Mouse (Mus musculus) stomach, embryonic 16.5 days (tissue): ENCODE data around the gene Rassf4. TPM values are rescaled to one million over a fixed set of nuclear protein-coding genes. Genes with fewer than 3 reads are reported as not detected.
A peak's percentile ranks its signal among the peaks of the same experiment; 100 is the strongest.

Experiments
- ATAC-seq: fragments of 200-750 bp; cut with Nextera tagmentation; 2 replicates; pipeline ENCODE4 v1.8.0; 2017; ENCODE audit warnings: moderate number of reproducible peaks, moderate TSS enrichment; ENCODE audit not compliant: insufficient read depth, low FRiP score
- H3K27ac ChIP-seq: fragments of 300-500 bp; sonication (generic); 2 replicates; pipeline ENCODE4 v1.5.1; 2014; ENCODE audit warnings: low read length
- H3K27me3 ChIP-seq: fragments of 300-500 bp; sonication (generic); 2 replicates; pipeline ENCODE4 v1.6.1; 2014; ENCODE audit warnings: low read length, control low read depth, mixed read lengths; ENCODE audit not compliant: control insufficient read depth, insufficient read depth
- H3K36me3 ChIP-seq: fragments of 300-500 bp; sonication (generic); 2 replicates; pipeline ENCODE4 v1.6.1; 2014; ENCODE audit warnings: low read length; ENCODE audit not compliant: control insufficient read depth, insufficient read depth
- H3K4me1 ChIP-seq: fragments of 300-500 bp; sonication (generic); 2 replicates; pipeline ENCODE4 v1.6.1; 2014; ENCODE audit warnings: low read length, control low read depth, mixed read lengths; ENCODE audit not compliant: control insufficient read depth, insufficient read depth
- H3K4me2 ChIP-seq: fragments of 300-500 bp; sonication (generic); 2 replicates; pipeline ENCODE4 v1.6.1; 2014; ENCODE audit warnings: low read depth, low read length, mixed read lengths
- H3K4me3 ChIP-seq: fragments of 300-500 bp; sonication (generic); replicated peaks from 2 replicates; pipeline ENCODE4 v1.5.1; 2014; ENCODE audit warnings: mild to moderate bottlenecking, low read length
- H3K9ac ChIP-seq: fragments of 300-500 bp; sonication (generic); 2 replicates; pipeline ENCODE4 v1.6.1; 2014; ENCODE audit warnings: low read length
- H3K9me3 ChIP-seq: fragments of 300-500 bp; sonication (generic); replicated peaks from 2 replicates; pipeline ENCODE4 v1.6.1; 2016; ENCODE audit warnings: low read length, control low read depth; ENCODE audit not compliant: control insufficient read depth
- WGBS: fragments of 180-500 bp; shearing (Covaris S2); extraction: QIAGEN DNeasy Blood & Tissue Kit; methylation state at CpG from one replicate; pipeline ENCODE4 v1.1.7; 2014; 5-methylcytosine and 5-hydroxymethylcytosine counted together
- polyA plus RNA-seq: library from polyadenylated mRNA; unstranded; fragments of >200 nt; fragmentation: Nextera tagmentation; extraction: Ambion mirVana; gene quantifications from 2 replicates; pipeline ENCODE4 v1.2.1, GENCODE M21; 2015

Rassf4 gene
- polyA plus RNA-seq, 1 experiment from 2014 or later = 10.3 TPM

GRCm38 (mm10) chr6:116649811-116650210, 23.9 kb downstream of the Rassf4 start:
- no peaks in the 10 kb centered on the region for H3K9me3 ChIP-seq
- no peak overlapping the region for H3K4me3 ChIP-seq
- 68% methylated on average over 7 of the region's 7 CpGs for WGBS
- no peak overlapping the region for H3K4me2 ChIP-seq
- H3K36me3 ChIP-seq = no peaks in the 10 kb centered on the region
- peaks cover 14% of the 10 kb centered on the region for H3K4me1 ChIP-seq
- peak overlapping the region; percentile 83 for H3K27ac ChIP-seq
- 0 out of 2 replicates have a peak, but pooled peaks have one; percentile 21 for ATAC-seq
- 0 out of 2 replicates have a peak overlapping the region, but pooled peaks have one; percentile 8 for H3K9ac ChIP-seq
- H3K27me3 ChIP-seq = no peaks in the 10 kb centered on the region

DNA sequence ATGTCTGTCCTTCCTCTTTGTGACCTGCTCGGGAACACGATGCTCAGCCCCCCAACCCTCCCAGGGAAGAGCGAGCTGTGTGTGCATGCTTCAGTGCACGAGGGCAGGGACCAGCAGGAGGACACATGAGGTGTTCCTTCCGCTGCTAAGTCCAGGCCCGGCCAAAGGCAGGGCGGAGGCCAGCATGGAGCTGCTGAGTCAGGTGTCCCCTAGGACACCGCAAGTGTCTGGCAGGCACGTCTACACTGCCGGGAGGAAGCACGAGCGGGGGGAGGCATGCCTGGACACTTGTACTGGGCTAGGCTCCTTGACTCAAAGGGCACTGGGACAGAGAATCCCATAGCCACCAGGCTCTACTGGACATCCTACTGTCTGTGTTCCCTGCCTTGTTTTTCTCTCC, 26.0 kb downstream of the Rassf4 start:
- ATAC-seq = peak; percentile 27; the same call in 1 of the 2 replicates
- H3K9me3 ChIP-seq = no peaks in the 10 kb centered on the region
- H3K4me3 ChIP-seq = no peak overlapping the region
- no peak overlapping the region for H3K9ac ChIP-seq
- 78% methylated on average over 12 of the region's 12 CpGs for WGBS
- H3K4me2 ChIP-seq = no peak overlapping the region
- peaks cover 14% of the 10 kb centered on the region for H3K4me1 ChIP-seq
- H3K36me3 ChIP-seq = no peaks in the 10 kb centered on the region
- H3K27me3 ChIP-seq = no peaks in the 10 kb centered on the region
- no peak overlapping the region for H3K27ac ChIP-seq

DNA sequence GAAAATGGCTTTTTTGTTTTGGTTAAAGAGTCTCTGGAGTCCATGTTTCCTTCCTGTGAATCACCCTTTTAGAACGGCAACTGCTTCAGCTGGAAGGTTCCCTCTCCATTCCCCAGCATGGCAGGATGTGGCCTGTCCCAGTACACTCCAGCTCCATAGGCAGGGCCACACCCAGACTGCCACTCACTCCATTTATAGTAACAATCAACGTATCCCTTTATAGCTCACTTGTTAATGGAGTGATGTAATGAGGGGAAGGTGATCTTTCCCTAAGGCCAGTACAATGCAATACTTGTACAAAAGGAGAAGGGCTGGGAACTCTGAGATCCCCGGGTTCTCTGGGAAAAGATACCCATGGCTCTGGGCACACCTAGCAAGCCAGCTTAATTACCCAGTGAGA, 29.4 kb downstream of the Rassf4 start:
- H3K27me3 ChIP-seq = no peaks in the 10 kb centered on the region
- peak overlapping the region; percentile 36; the same call in 1 of the 2 replicates for H3K27ac ChIP-seq
- ATAC-seq = peak; percentile 82; the same call in 1 of the 2 replicates
- no peak overlapping the region for H3K4me3 ChIP-seq
- no peak overlapping the region for H3K9ac ChIP-seq
- H3K4me2 ChIP-seq = no peak overlapping the region
- WGBS = 51% methylated on average over 3 of the region's 3 CpGs
- H3K4me1 ChIP-seq = no peaks in the 10 kb centered on the region
- H3K9me3 ChIP-seq = no peaks in the 10 kb centered on the region
- no peaks in the 10 kb centered on the region for H3K36me3 ChIP-seq

GRCm38 (mm10) chr6:116643881-116644280, 29.9 kb downstream of the Rassf4 start:
- Histone ChIP-seq H3K4me2 (no peak overlapping the region), H3K4me1 (no peaks in the 10 kb centered on the region), H3K27me3 (no peaks in the 10 kb centered on the region), H3K36me3 (no peaks in the 10 kb centered on the region), H3K4me3 (no peak overlapping the region), H3K9ac (no peak overlapping the region), H3K9me3 (no peaks in the 10 kb centered on the region), H3K27ac (peak overlapping the region; percentile 36; the same call in 1 of the 2 replicates)
- WGBS = 50% methylated on average over 4 of the region's 4 CpGs
- no peak for ATAC-seq

GRCm38 (mm10) chr6:116642942-116643341, 30.8 kb downstream of the Rassf4 start:
- H3K4me3 ChIP-seq = no peak overlapping the region
- H3K9me3 ChIP-seq = no peaks in the 10 kb centered on the region
- H3K27ac ChIP-seq = no peak overlapping the region
- no peak overlapping the region for H3K4me2 ChIP-seq
- 81% methylated on average over 11 of the region's 11 CpGs for WGBS
- no peaks in the 10 kb centered on the region for H3K27me3 ChIP-seq
- no peaks in the 10 kb centered on the region for H3K4me1 ChIP-seq
- no peaks in the 10 kb centered on the region for H3K36me3 ChIP-seq
- H3K9ac ChIP-seq = no peak overlapping the region
- no peak for ATAC-seq

DNA sequence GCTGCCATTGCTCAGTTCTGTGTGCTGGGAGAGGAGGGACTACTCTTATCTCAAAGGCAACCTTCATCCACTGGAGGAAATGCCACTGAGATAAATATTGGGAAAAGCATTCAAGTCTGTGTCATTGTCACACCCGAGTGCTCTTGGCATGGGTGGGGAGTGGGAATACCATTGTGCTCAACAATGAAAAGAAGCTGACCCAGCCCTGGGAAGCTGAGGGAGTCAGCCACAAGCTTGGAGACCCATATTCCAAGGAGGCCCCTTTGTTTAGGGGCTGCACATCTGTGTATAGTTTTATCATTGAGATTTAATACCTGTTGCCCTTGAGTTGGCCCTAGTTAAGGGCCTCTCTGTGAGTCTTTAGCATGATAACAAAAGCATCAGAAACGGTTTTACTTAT, 34.1 kb downstream of the Rassf4 start:
- ATAC-seq = no peak
- H3K27ac ChIP-seq = no peak overlapping the region
- H3K4me2 ChIP-seq = no peak overlapping the region
- H3K9ac ChIP-seq = no peak overlapping the region
- no peak overlapping the region for H3K4me3 ChIP-seq
- H3K27me3 ChIP-seq = no peaks in the 10 kb centered on the region
- WGBS = 54% methylated on average over 2 of the region's 2 CpGs
- no peaks in the 10 kb centered on the region for H3K9me3 ChIP-seq
- H3K36me3 ChIP-seq = no peaks in the 10 kb centered on the region
- no peaks in the 10 kb centered on the region; the same call in 1 of the 2 replicates for H3K4me1 ChIP-seq

GRCm38 (mm10) chr6:116638871-116639270, 34.9 kb downstream of the Rassf4 start:
- H3K4me3 ChIP-seq = no peak overlapping the region
- no peaks in the 10 kb centered on the region for H3K9me3 ChIP-seq
- H3K27me3 ChIP-seq = no peaks in the 10 kb centered on the region
- H3K4me2 ChIP-seq = no peak overlapping the region
- H3K9ac ChIP-seq = no peak overlapping the region
- no peaks in the 10 kb centered on the region for H3K36me3 ChIP-seq
- ATAC-seq = no peak
- H3K4me1 ChIP-seq = no peaks in the 10 kb centered on the region; the same call in 1 of the 2 replicates
- 84% methylated on average over 2 of the region's 2 CpGs for WGBS
- no peak overlapping the region for H3K27ac ChIP-seq

- H3K9me3 ChIP-seq = no peaks in the 10 kb centered on the region
- H3K27me3 ChIP-seq = no peaks in the 10 kb centered on the region
- no peak overlapping the region for H3K4me3 ChIP-seq
- 87% methylated on average over 5 of the region's 5 CpGs for WGBS
- no peaks in the 10 kb centered on the region; the same call in 1 of the 2 replicates for H3K4me1 ChIP-seq
- no peak overlapping the region for H3K9ac ChIP-seq
- H3K27ac ChIP-seq = no peak overlapping the region
- ATAC-seq = no peak
- H3K4me2 ChIP-seq = no peak overlapping the region
- H3K36me3 ChIP-seq = no peaks in the 10 kb centered on the region
These were observed 36.3 kb downstream of the Rassf4 start for GRCm38 (mm10) chr6:116637496-116637895.

- Histone ChIP-seq H3K36me3 (no peaks in the 10 kb centered on the region), H3K9ac (no peak overlapping the region), H3K4me1 (no peaks in the 10 kb centered on the region; the same call in 1 of the 2 replicates), H3K27me3 (no peaks in the 10 kb centered on the region), H3K9me3 (no peaks in the 10 kb centered on the region), H3K4me3 (no peak overlapping the region), H3K27ac (no peak overlapping the region), H3K4me2 (no peak overlapping the region)
- 71% methylated on average over 9 of the region's 9 CpGs for WGBS
- no peak for ATAC-seq
These were observed 37.0 kb downstream of the Rassf4 start for GRCm38 (mm10) chr6:116636581-116637235.
